Mouse (Mus musculus) neural tube, embryonic 10.5 days (tissue): ENCODE measurements around the gene Dnpep.

Experiments used
- DNase-seq: peaks from one replicate; pipeline ENCODE4 v3.0.0-alpha.2; 2017; ENCODE audit warnings: low spot score; ENCODE audit errors: extremely low spot score

Gene Dnpep

GRCm38 (mm10) chr1:75331271-75331670, 13.5 kb upstream of the Dnpep start:
- no peak for DNase-seq

- no peak for DNase-seq
Measured at GRCm38 (mm10) chr1:75327461-75327860, 9.7 kb upstream of the Dnpep start.

GRCm38 (mm10) chr1:75319166-75319565, 1.4 kb upstream of the Dnpep start:
- no peak for DNase-seq

- DNase-seq, result no peak
Measured at GRCm38 (mm10) chr1:75318736-75319135, 946 bp upstream of the Dnpep start.

GRCm38 (mm10) chr1:75318301-75318700, 511 bp upstream of the Dnpep start:
- no peak for DNase-seq

GRCm38 (mm10) chr1:75316861-75317240, 939 bp downstream of the Dnpep start:
- DNase-seq, result peak; percentile 80

- no peak for DNase-seq
Measured at GRCm38 (mm10) chr1:75315456-75316365, 2.1 kb downstream of the Dnpep start.

GRCm38 (mm10) chr1:75315011-75315410, 2.8 kb downstream of the Dnpep start:
- no peak for DNase-seq

GRCm38 (mm10) chr1:75311694-75312093, 6.1 kb downstream of the Dnpep start:
- no peak for DNase-seq

- DNase-seq, result no peak
Measured at GRCm38 (mm10) chr1:75304662-75305061, 13.1 kb downstream of the Dnpep start.

- no peak for DNase-seq
Measured at GRCm38 (mm10) chr1:75294294-75294693, 23.5 kb downstream of the Dnpep start.

- DNase-seq, result no peak
Measured at GRCm38 (mm10) chr1:75293331-75293701, 24.5 kb downstream of the Dnpep start.

- DNase-seq, result no peak
Measured at GRCm38 (mm10) chr1:75292476-75293330, 25.1 kb downstream of the Dnpep start.

- DNase-seq, result no peak
Measured at GRCm38 (mm10) chr1:75291321-75291720, 26.5 kb downstream of the Dnpep start.

- DNase-seq, result no peak
Measured at GRCm38 (mm10) chr1:75290582-75290981, 27.2 kb downstream of the Dnpep start.

GRCm38 (mm10) chr1:75289888-75290431, 27.8 kb downstream of the Dnpep start:
- DNase-seq, result no peak

- DNase-seq, result peak; percentile 63
Measured at GRCm38 (mm10) chr1:75289376-75289775, 28.4 kb downstream of the Dnpep start.

GRCm38 (mm10) chr1:75284911-75285310, 32.9 kb downstream of the Dnpep start:
- no peak for DNase-seq

GRCm38 (mm10) chr1:75283017-75283416, 34.8 kb downstream of the Dnpep start:
- DNase-seq, result no peak

- DNase-seq, result no peak
Measured at GRCm38 (mm10) chr1:75278228-75278627, 39.6 kb downstream of the Dnpep start, which contains the start of gene Resp18. Gene Resp18, minus strand, starts transcription at chr1:75278415.

- peak; percentile 60 for DNase-seq
Measured at GRCm38 (mm10) chr1:75277195-75278188, 40.3 kb downstream of the Dnpep start.
